Mouse (Mus musculus): ENCODE measurements around the gene Alox12e. TPM values are rescaled to one million over a fixed set of nuclear protein-coding genes. Genes with fewer than 3 reads are reported as not detected.

Alox12e gene
- polyA plus RNA-seq, 1 experiment from 2014 or later = not detected

DNA sequence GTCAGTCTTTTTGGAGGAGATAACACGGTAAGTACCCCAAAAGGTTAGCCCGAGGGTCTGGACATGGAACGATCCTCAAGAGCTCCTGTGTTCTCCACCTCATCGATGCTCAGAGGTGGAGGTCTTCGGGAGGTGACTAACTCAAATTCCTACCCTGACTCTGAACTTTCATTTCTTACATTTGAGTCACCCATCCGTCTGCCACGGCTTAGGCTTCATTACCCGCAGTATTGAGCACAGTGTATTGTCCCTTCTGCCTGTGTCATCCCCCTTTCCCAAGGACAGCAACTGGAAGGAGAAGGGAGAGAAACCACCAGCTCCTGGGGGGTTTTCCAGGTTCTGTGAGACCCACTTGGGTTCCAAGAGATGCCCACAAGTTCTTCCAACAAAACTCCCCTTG lies 2.3 kb upstream of the Alox12e start:
- H3K36me3 ChIP-seq (ENCODE audit: control insufficient read depth, insufficient read depth, low read length) = no peaks in the 10 kb centered on the region
- no peak overlapping the region for H3K9ac ChIP-seq (ENCODE audit: low read depth, low read length)
- H3K27me3 ChIP-seq (replicated peaks; ENCODE audit: control insufficient read depth, insufficient read depth, low read length) = peaks cover 31% of the 10 kb centered on the region
- H3K4me1 ChIP-seq (ENCODE audit: control insufficient read depth, insufficient read depth, low read length) = 0 out of 2 replicates have a peak, but pooled peaks cover 3% of the 10 kb centered on the region
- no peak overlapping the region for H3K27ac ChIP-seq (ENCODE audit: low read length)
- WGBS = 87% methylated on average over 8 of the region's 8 CpGs
- ATAC-seq = no peak
- H3K4me3 ChIP-seq (ENCODE audit: low read length) = no peak overlapping the region
- H3K9me3 ChIP-seq (ENCODE audit: control insufficient read depth, low read length) = no peaks in the 10 kb centered on the region
- no peak overlapping the region for H3K4me2 ChIP-seq (ENCODE audit: low read depth, low read length)

DNA sequence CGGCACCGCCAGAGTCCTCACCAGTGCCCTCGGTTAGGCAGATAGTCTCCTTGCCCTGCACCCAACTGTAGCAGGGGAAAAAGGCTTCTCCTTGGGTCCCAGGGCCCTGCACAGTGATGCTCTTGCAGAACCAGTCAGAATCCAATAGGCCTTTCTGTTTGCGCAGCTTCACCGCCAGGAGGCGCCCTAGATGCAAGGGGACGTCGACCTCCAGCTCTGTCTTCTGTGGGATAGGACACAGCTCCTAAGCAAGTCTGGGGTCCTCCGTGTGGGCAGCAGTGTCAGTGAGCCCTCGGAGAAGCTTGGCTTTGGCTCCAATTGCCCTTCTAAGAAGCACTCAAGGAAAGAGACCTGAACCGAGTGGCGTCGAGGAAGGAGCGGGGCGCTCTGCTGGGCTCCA lies 764 bp downstream of the Alox12e start:
- Histone ChIP-seq H3K4me2 (ENCODE audit: low read depth, low read length) (no peak overlapping the region), H3K4me3 (ENCODE audit: low read length) (peak overlapping the region; percentile 25), H3K4me1 (ENCODE audit: control insufficient read depth, insufficient read depth, low read length) (0 out of 2 replicates have a peak, but pooled peaks cover 3% of the 10 kb centered on the region), H3K9me3 (ENCODE audit: control insufficient read depth, low read length) (no peaks in the 10 kb centered on the region), H3K27me3 (replicated peaks; ENCODE audit: control insufficient read depth, insufficient read depth, low read length) (peaks cover 31% of the 10 kb centered on the region), H3K27ac (ENCODE audit: low read length) (no peak overlapping the region), H3K9ac (ENCODE audit: low read depth, low read length) (no peak overlapping the region), H3K36me3 (ENCODE audit: control insufficient read depth, insufficient read depth, low read length) (no peaks in the 10 kb centered on the region)
- WGBS = 5% methylated on average over 15 of the region's 15 CpGs
- ATAC-seq = no peak

- WGBS = 80% methylated on average over 12 of the region's 12 CpGs
- H3K9ac ChIP-seq (ENCODE audit: low read depth, low read length) = no peak overlapping the region
- H3K9me3 ChIP-seq (ENCODE audit: control insufficient read depth, low read length) = no peaks in the 10 kb centered on the region
- H3K4me1 ChIP-seq (ENCODE audit: control insufficient read depth, insufficient read depth, low read length) = 0 out of 2 replicates have a peak, but pooled peaks cover 3% of the 10 kb centered on the region
- H3K27ac ChIP-seq (ENCODE audit: low read length) = no peak overlapping the region
- H3K4me3 ChIP-seq (ENCODE audit: low read length) = no peak overlapping the region
- no peak for ATAC-seq
- no peak overlapping the region for H3K4me2 ChIP-seq (ENCODE audit: low read depth, low read length)
- peaks cover 31% of the 10 kb centered on the region for H3K27me3 ChIP-seq (replicated peaks; ENCODE audit: control insufficient read depth, insufficient read depth, low read length)
- H3K36me3 ChIP-seq (ENCODE audit: control insufficient read depth, insufficient read depth, low read length) = no peaks in the 10 kb centered on the region
Observed at GRCm38 (mm10) chr11:70319614-70320013, 2.8 kb downstream of the Alox12e start.

GRCm38 (mm10) chr11:70313833-70314232 lies 8.6 kb downstream of the Alox12e start:
- H3K4me1 ChIP-seq (ENCODE audit: control insufficient read depth, insufficient read depth, low read length) = no peaks in the 10 kb centered on the region
- WGBS = 43% methylated on average over 7 of the region's 7 CpGs
- no peak overlapping the region for H3K27ac ChIP-seq (ENCODE audit: low read length)
- no peaks in the 10 kb centered on the region; the same call in 1 of the 2 replicates for H3K27me3 ChIP-seq (replicated peaks; ENCODE audit: control insufficient read depth, insufficient read depth, low read length)
- H3K9ac ChIP-seq (ENCODE audit: low read depth, low read length) = no peak overlapping the region
- H3K4me2 ChIP-seq (ENCODE audit: low read depth, low read length) = no peak overlapping the region
- H3K4me3 ChIP-seq (ENCODE audit: low read length) = no peak overlapping the region
- H3K36me3 ChIP-seq (ENCODE audit: control insufficient read depth, insufficient read depth, low read length) = no peaks in the 10 kb centered on the region
- H3K9me3 ChIP-seq (ENCODE audit: control insufficient read depth, low read length) = no peaks in the 10 kb centered on the region
- no peak for ATAC-seq

- Histone ChIP-seq H3K4me3 (ENCODE audit: low read length) (no peak overlapping the region), H3K9ac (ENCODE audit: low read depth, low read length) (no peak overlapping the region), H3K27ac (ENCODE audit: low read length) (no peak overlapping the region), H3K9me3 (ENCODE audit: control insufficient read depth, low read length) (no peaks in the 10 kb centered on the region), H3K4me2 (ENCODE audit: low read depth, low read length) (no peak overlapping the region), H3K27me3 (replicated peaks; ENCODE audit: control insufficient read depth, insufficient read depth, low read length) (no peaks in the 10 kb centered on the region), H3K4me1 (ENCODE audit: control insufficient read depth, insufficient read depth, low read length) (no peaks in the 10 kb centered on the region), H3K36me3 (ENCODE audit: control insufficient read depth, insufficient read depth, low read length) (no peaks in the 10 kb centered on the region)
- 25% methylated on average over 9 of the region's 9 CpGs for WGBS
- no peak for ATAC-seq
Observed at GRCm38 (mm10) chr11:70309341-70309740, 13.1 kb downstream of the Alox12e start.

- ATAC-seq = no peak
- Histone ChIP-seq H3K27me3 (replicated peaks; ENCODE audit: control insufficient read depth, insufficient read depth, low read length) (no peaks in the 10 kb centered on the region), H3K9ac (ENCODE audit: low read depth, low read length) (no peak overlapping the region), H3K4me3 (ENCODE audit: low read length) (no peak overlapping the region), H3K9me3 (ENCODE audit: control insufficient read depth, low read length) (no peaks in the 10 kb centered on the region), H3K27ac (ENCODE audit: low read length) (no peak overlapping the region), H3K4me2 (ENCODE audit: low read depth, low read length) (no peak overlapping the region), H3K4me1 (ENCODE audit: control insufficient read depth, insufficient read depth, low read length) (no peaks in the 10 kb centered on the region), H3K36me3 (ENCODE audit: control insufficient read depth, insufficient read depth, low read length) (no peaks in the 10 kb centered on the region)
- WGBS = 89% methylated on average over 2 of the region's 2 CpGs
Observed at GRCm38 (mm10) chr11:70308296-70308695, 14.1 kb downstream of the Alox12e start.

DNA sequence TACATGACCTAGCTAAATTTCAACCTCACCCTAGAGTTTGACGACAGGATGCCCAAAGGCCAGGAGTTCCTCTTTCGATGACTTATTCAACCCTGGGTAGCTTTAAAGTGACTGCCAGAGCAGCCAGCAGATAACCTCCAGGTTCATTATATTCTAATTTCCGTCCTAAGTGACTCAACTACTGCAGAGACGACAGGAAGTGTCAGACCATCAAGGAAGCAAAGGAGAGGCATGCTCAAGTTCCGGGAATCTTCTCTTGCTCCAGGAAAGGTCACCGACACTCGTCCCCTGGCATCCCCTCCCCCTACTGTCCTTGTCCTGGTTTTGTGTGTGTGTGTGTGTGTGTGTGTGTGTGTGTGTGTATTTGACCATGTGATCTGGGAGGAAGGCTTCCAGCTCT lies 16.3 kb downstream of the Alox12e start:
- no peak overlapping the region for H3K4me2 ChIP-seq (ENCODE audit: low read depth, low read length)
- ATAC-seq = no peak
- no peaks in the 10 kb centered on the region for H3K27me3 ChIP-seq (replicated peaks; ENCODE audit: control insufficient read depth, insufficient read depth, low read length)
- H3K9ac ChIP-seq (ENCODE audit: low read depth, low read length) = no peak overlapping the region
- no peaks in the 10 kb centered on the region for H3K9me3 ChIP-seq (ENCODE audit: control insufficient read depth, low read length)
- 67% methylated on average over 7 of the region's 7 CpGs for WGBS
- no peaks in the 10 kb centered on the region for H3K4me1 ChIP-seq (ENCODE audit: control insufficient read depth, insufficient read depth, low read length)
- no peak overlapping the region for H3K4me3 ChIP-seq (ENCODE audit: low read length)
- no peaks in the 10 kb centered on the region for H3K36me3 ChIP-seq (ENCODE audit: control insufficient read depth, insufficient read depth, low read length)
- no peak overlapping the region for H3K27ac ChIP-seq (ENCODE audit: low read length)

GRCm38 (mm10) chr11:70302293-70302692 lies 20.1 kb downstream of the Alox12e start:
- Histone ChIP-seq H3K4me2 (ENCODE audit: low read depth, low read length) (no peak overlapping the region), H3K27me3 (replicated peaks; ENCODE audit: control insufficient read depth, insufficient read depth, low read length) (no peaks in the 10 kb centered on the region), H3K4me3 (ENCODE audit: low read length) (no peak overlapping the region), H3K36me3 (ENCODE audit: control insufficient read depth, insufficient read depth, low read length) (no peaks in the 10 kb centered on the region), H3K27ac (ENCODE audit: low read length) (no peak overlapping the region), H3K4me1 (ENCODE audit: control insufficient read depth, insufficient read depth, low read length) (no peaks in the 10 kb centered on the region), H3K9ac (ENCODE audit: low read depth, low read length) (no peak overlapping the region), H3K9me3 (ENCODE audit: control insufficient read depth, low read length) (no peaks in the 10 kb centered on the region)
- no peak for ATAC-seq
- WGBS = 81% methylated on average over 4 of the region's 4 CpGs

DNA sequence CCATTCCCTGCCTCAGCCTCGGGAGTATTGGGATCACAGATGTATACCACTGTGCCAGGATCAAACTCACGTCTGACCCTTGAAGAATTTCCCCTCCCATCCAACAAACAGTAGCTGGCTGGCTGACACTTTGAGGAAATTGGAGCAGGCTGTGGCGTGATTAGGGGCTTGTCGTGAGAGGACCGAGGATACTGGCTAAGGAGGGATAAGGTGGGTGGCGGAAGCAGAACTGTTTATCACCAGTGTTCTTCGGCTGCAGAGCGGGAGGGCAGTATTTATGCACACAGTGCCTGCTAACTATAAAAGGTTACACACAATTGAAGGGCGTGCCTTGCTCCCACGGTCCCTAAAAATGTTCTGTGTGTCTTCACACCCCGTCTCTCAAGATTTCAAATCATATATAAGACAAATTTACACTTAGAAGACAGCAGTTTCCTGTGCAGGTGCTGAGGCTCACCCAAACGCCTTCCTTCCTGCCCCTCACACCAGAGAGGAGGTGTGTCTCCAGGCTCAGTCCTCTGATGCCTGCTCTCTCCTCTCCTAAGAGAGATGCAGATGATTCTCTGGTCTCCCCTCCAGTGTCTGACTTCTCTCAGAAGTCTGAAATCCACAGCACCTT lies 24.5 kb downstream of the Alox12e start:
- Histone ChIP-seq H3K4me1 (ENCODE audit: control insufficient read depth, insufficient read depth, low read length) (no peaks in the 10 kb centered on the region), H3K27me3 (replicated peaks; ENCODE audit: control insufficient read depth, insufficient read depth, low read length) (no peaks in the 10 kb centered on the region), H3K36me3 (ENCODE audit: control insufficient read depth, insufficient read depth, low read length) (no peaks in the 10 kb centered on the region), H3K4me2 (ENCODE audit: low read depth, low read length) (no peak overlapping the region), H3K27ac (ENCODE audit: low read length) (0 out of 2 replicates have a peak overlapping the region, but pooled peaks have one; percentile 15), H3K9me3 (ENCODE audit: control insufficient read depth, low read length) (no peaks in the 10 kb centered on the region), H3K9ac (ENCODE audit: low read depth, low read length) (no peak overlapping the region), H3K4me3 (ENCODE audit: low read length) (no peak overlapping the region)
- 38% methylated on average over 12 of the region's 12 CpGs for WGBS
- ATAC-seq = no peak

- no peak overlapping the region for H3K9ac ChIP-seq (ENCODE audit: low read depth, low read length)
- H3K9me3 ChIP-seq (ENCODE audit: control insufficient read depth, low read length) = no peaks in the 10 kb centered on the region
- H3K27me3 ChIP-seq (replicated peaks; ENCODE audit: control insufficient read depth, insufficient read depth, low read length) = no peaks in the 10 kb centered on the region
- 0 out of 2 replicates have a peak overlapping the region, but pooled peaks have one; percentile 15 for H3K27ac ChIP-seq (ENCODE audit: low read length)
- H3K4me1 ChIP-seq (ENCODE audit: control insufficient read depth, insufficient read depth, low read length) = no peaks in the 10 kb centered on the region
- WGBS = 43% methylated on average over 4 of the region's 4 CpGs
- no peak overlapping the region for H3K4me3 ChIP-seq (ENCODE audit: low read length)
- no peaks in the 10 kb centered on the region for H3K36me3 ChIP-seq (ENCODE audit: control insufficient read depth, insufficient read depth, low read length)
- no peak overlapping the region for H3K4me2 ChIP-seq (ENCODE audit: low read depth, low read length)
- ATAC-seq = no peak
Observed at GRCm38 (mm10) chr11:70297405-70297804, 25.0 kb downstream of the Alox12e start.

Data from intestine, embryonic 16.5 days (tissue).